Mouse (Mus musculus) hindbrain, embryonic 10.5 days (tissue): ENCODE data around the gene Chrm1. TPM values are rescaled to one million over a fixed set of nuclear protein-coding genes. Genes with fewer than 3 reads are reported as not detected.

ENCODE experiments used
- DNase-seq: peaks from one replicate; pipeline ENCODE4 v3.0.0-alpha.2; 2017; ENCODE audit warnings: low spot score
- H3K27ac ChIP-seq: fragments of 300-500 bp; sonication (generic); 2 replicates; pipeline ENCODE4 v1.5.1; 2016; ENCODE audit warnings: mild to moderate bottlenecking, moderate library complexity
- H3K27me3 ChIP-seq: fragments of 300-500 bp; sonication (generic); 2 replicates; pipeline ENCODE4 v1.6.1; 2016; ENCODE audit warnings: mild to moderate bottlenecking; ENCODE audit not compliant: poor library complexity, insufficient read depth, severe bottlenecking
- H3K36me3 ChIP-seq: fragments of 300-500 bp; sonication (generic); 2 replicates; pipeline ENCODE4 v1.6.1; 2016; ENCODE audit warnings: mild to moderate bottlenecking, moderate library complexity
- H3K4me1 ChIP-seq: fragments of 300-500 bp; sonication (generic); replicated peaks from 2 replicates; pipeline ENCODE4 v1.6.1; 2016; ENCODE audit warnings: mild to moderate bottlenecking
- H3K4me3 ChIP-seq: fragments of 300-500 bp; sonication (generic); 2 replicates; pipeline ENCODE4 v1.5.1; 2016; ENCODE audit warnings: mild to moderate bottlenecking, moderate library complexity
- H3K9me3 ChIP-seq: fragments of 300-500 bp; sonication (generic); 2 replicates; pipeline ENCODE4 v1.6.1; 2016; ENCODE audit warnings: mild to moderate bottlenecking, moderate library complexity
- WGBS: fragments of 180-500 bp; shearing (Covaris S2); methylation state at CpG from one replicate; pipeline ENCODE4 v1.1.7; 2016; 5-methylcytosine and 5-hydroxymethylcytosine counted together
- polyA plus RNA-seq: library from polyadenylated mRNA; unstranded; fragments of >200 nt; fragmentation: Nextera tagmentation; extraction: Ambion mirVana; gene quantifications from 2 replicates; pipeline ENCODE4 v1.2.1, GENCODE M21; 2016

The Chrm1 gene
- polyA plus RNA-seq, 1 experiment from 2014 or later = 0.05 TPM

GRCm38 (mm10) chr19:8662337-8662736 is 1.3 kb upstream of the Chrm1 start:
- H3K9me3 ChIP-seq = no peaks in the 10 kb centered on the region
- H3K4me3 ChIP-seq = peak overlapping the region; percentile 58
- peaks cover 38% of the 10 kb centered on the region for H3K4me1 ChIP-seq
- H3K27me3 ChIP-seq = peaks cover 38% of the 10 kb centered on the region
- DNase-seq = peak; percentile 77
- peak overlapping the region; percentile 83 for H3K27ac ChIP-seq
- no peaks in the 10 kb centered on the region for H3K36me3 ChIP-seq
- 1% methylated on average over 11 of the region's 11 CpGs for WGBS

- peaks cover 38% of the 10 kb centered on the region for H3K27me3 ChIP-seq
- H3K4me1 ChIP-seq = peaks cover 34% of the 10 kb centered on the region
- H3K4me3 ChIP-seq = no peak overlapping the region
- no peaks in the 10 kb centered on the region for H3K36me3 ChIP-seq
- H3K9me3 ChIP-seq = no peaks in the 10 kb centered on the region
- no peak overlapping the region for H3K27ac ChIP-seq
- 48% methylated on average over 10 of the region's 10 CpGs for WGBS
- DNase-seq = no peak
These were observed 377 bp downstream of the Chrm1 start for GRCm38 (mm10) chr19:8663911-8664421.

GRCm38 (mm10) chr19:8664859-8665258 is 1.3 kb downstream of the Chrm1 start:
- Histone ChIP-seq H3K4me1 (peaks cover 34% of the 10 kb centered on the region), H3K36me3 (no peaks in the 10 kb centered on the region), H3K27me3 (peaks cover 38% of the 10 kb centered on the region), H3K4me3 (no peak overlapping the region), H3K27ac (no peak overlapping the region), H3K9me3 (no peaks in the 10 kb centered on the region)
- DNase-seq = no peak
- WGBS = 90% methylated on average over 3 of the region's 3 CpGs

GRCm38 (mm10) chr19:8665746-8666145 is 2.2 kb downstream of the Chrm1 start:
- no peaks in the 10 kb centered on the region for H3K36me3 ChIP-seq
- peak overlapping the region; percentile 23; the same call in 1 of the 2 replicates for H3K27ac ChIP-seq
- no peaks in the 10 kb centered on the region for H3K9me3 ChIP-seq
- whole genome bisulfite sequencing = 57% methylated on average over 5 of the region's 5 CpGs
- no peak for DNase-seq
- peaks cover 34% of the 10 kb centered on the region for H3K27me3 ChIP-seq
- H3K4me1 ChIP-seq = peaks cover 34% of the 10 kb centered on the region
- no peak overlapping the region for H3K4me3 ChIP-seq

GRCm38 (mm10) chr19:8672859-8673258 is 9.3 kb downstream of the Chrm1 start:
- H3K36me3 ChIP-seq = no peaks in the 10 kb centered on the region
- H3K4me1 ChIP-seq = no peaks in the 10 kb centered on the region
- no peak for DNase-seq
- no peaks in the 10 kb centered on the region for H3K9me3 ChIP-seq
- H3K27me3 ChIP-seq = no peaks in the 10 kb centered on the region
- no peak overlapping the region for H3K4me3 ChIP-seq
- H3K27ac ChIP-seq = no peak overlapping the region
- 92% methylated on average over 3 of the region's 3 CpGs for whole genome bisulfite sequencing

GRCm38 (mm10) chr19:8673336-8674063 is 9.9 kb downstream of the Chrm1 start:
- no peaks in the 10 kb centered on the region for H3K36me3 ChIP-seq
- no peak overlapping the region for H3K27ac ChIP-seq
- DNase-seq = no peak
- peaks cover 4% of the 10 kb centered on the region; the same call in 1 of the 2 replicates for H3K4me1 ChIP-seq
- H3K9me3 ChIP-seq = no peaks in the 10 kb centered on the region
- H3K27me3 ChIP-seq = 0 out of 2 replicates have a peak, but pooled peaks cover 2% of the 10 kb centered on the region
- WGBS = 67% methylated on average over 9 of the region's 9 CpGs
- H3K4me3 ChIP-seq = no peak overlapping the region

GRCm38 (mm10) chr19:8679031-8679779 is 15.6 kb downstream of the Chrm1 start:
- Histone ChIP-seq H3K27ac (peak overlapping the region; percentile 29), H3K4me1 (peaks cover 20% of the 10 kb centered on the region), H3K27me3 (peaks cover 6% of the 10 kb centered on the region; the same call in 1 of the 2 replicates), H3K4me3 (no peak overlapping the region), H3K9me3 (no peaks in the 10 kb centered on the region), H3K36me3 (no peaks in the 10 kb centered on the region)
- 24% methylated on average over 18 of the region's 18 CpGs for WGBS
- DNase-seq = no peak

- no peak for DNase-seq
- Histone ChIP-seq H3K27ac (no peak overlapping the region), H3K27me3 (peaks cover 6% of the 10 kb centered on the region; the same call in 1 of the 2 replicates), H3K4me1 (peaks cover 20% of the 10 kb centered on the region), H3K9me3 (no peaks in the 10 kb centered on the region), H3K4me3 (no peak overlapping the region), H3K36me3 (no peaks in the 10 kb centered on the region)
- 93% methylated on average over 4 of the region's 4 CpGs for WGBS
These were observed 18.2 kb downstream of the Chrm1 start for GRCm38 (mm10) chr19:8681633-8682362.

- WGBS = 0% methylated on average over 3 of the region's 3 CpGs
- peak; percentile 63 for DNase-seq
- Histone ChIP-seq H3K4me1 (peaks cover 20% of the 10 kb centered on the region), H3K4me3 (no peak overlapping the region), H3K27me3 (peaks cover 6% of the 10 kb centered on the region; the same call in 1 of the 2 replicates), H3K27ac (no peak overlapping the region), H3K9me3 (no peaks in the 10 kb centered on the region), H3K36me3 (no peaks in the 10 kb centered on the region)
These were observed 19.4 kb downstream of the Chrm1 start for GRCm38 (mm10) chr19:8682996-8683395.

GRCm38 (mm10) chr19:8683627-8684026 is 20.0 kb downstream of the Chrm1 start:
- Histone ChIP-seq H3K4me3 (no peak overlapping the region), H3K9me3 (no peaks in the 10 kb centered on the region), H3K27ac (no peak overlapping the region), H3K36me3 (no peaks in the 10 kb centered on the region), H3K27me3 (peaks cover 3% of the 10 kb centered on the region; the same call in 1 of the 2 replicates), H3K4me1 (peaks cover 16% of the 10 kb centered on the region)
- WGBS = 80% methylated on average over 2 of the region's 2 CpGs
- DNase-seq = no peak

GRCm38 (mm10) chr19:8691871-8692539 is 28.4 kb downstream of the Chrm1 start:
- DNase-seq = no peak
- H3K9me3 ChIP-seq = no peaks in the 10 kb centered on the region
- 73% methylated on average over 9 of the region's 9 CpGs for WGBS

GRCm38 (mm10) chr19:8692740-8693139 is 29.2 kb downstream of the Chrm1 start:
- 60% methylated on average over 5 of the region's 5 CpGs for WGBS
- Histone ChIP-seq H3K36me3 (no peaks in the 10 kb centered on the region), H3K4me3 (no peak overlapping the region), H3K27me3 (no peaks in the 10 kb centered on the region), H3K9me3 (no peaks in the 10 kb centered on the region), H3K4me1 (0 out of 2 replicates have a peak, but pooled peaks cover 3% of the 10 kb centered on the region), H3K27ac (no peak overlapping the region)
- no peak for DNase-seq

More at GRCm38 (mm10) chr19:8691871-8692539, 28.4 kb downstream of the Chrm1 start:
- H3K27me3 ChIP-seq = no peaks in the 10 kb centered on the region
- H3K4me3 ChIP-seq = no peak overlapping the region
- no peaks in the 10 kb centered on the region for H3K36me3 ChIP-seq
- H3K4me1 ChIP-seq = 0 out of 2 replicates have a peak, but pooled peaks cover 3% of the 10 kb centered on the region
- H3K27ac ChIP-seq = no peak overlapping the region
